Mouse (Mus musculus): ENCODE data around the gene Lrrfip1. TPM values are rescaled to one million over a fixed set of nuclear protein-coding genes. Genes with fewer than 3 reads are reported as not detected.
A peak's percentile ranks its signal among the peaks of the same experiment; 100 is the strongest.

Gene Lrrfip1
- polyA plus RNA-seq, 1 experiment from 2014 or later: 19.6 TPM

GRCm38 (mm10) chr1:91032393-91032971, 33.9 kb downstream of the Lrrfip1 start:
- ATAC-seq (ENCODE audit: low FRiP score): no peak

GRCm38 (mm10) chr1:91034547-91034946, 36.0 kb downstream of the Lrrfip1 start:
- Histone ChIP-seq H3K4me1 (peaks cover 8% of the 10 kb centered on the region), H3K27ac (no peak overlapping the region), H3K4me2 (no peak overlapping the region), H3K36me3 (replicated peaks) (no peaks in the 10 kb centered on the region), H3K9ac (no peak overlapping the region), H3K27me3 (no peaks in the 10 kb centered on the region), H3K4me3 (replicated peaks) (no peak overlapping the region), H3K9me3 (no peaks in the 10 kb centered on the region)
- WGBS: 91% methylated on average over 3 of the region's 3 CpGs
- ATAC-seq (ENCODE audit: low FRiP score): no peak

More at GRCm38 (mm10) chr1:91032393-91032971, 33.9 kb downstream of the Lrrfip1 start:
- WGBS: 82% methylated on average over 11 of the region's 11 CpGs
- Histone ChIP-seq H3K9ac (no peak overlapping the region), H3K4me1 (no peaks in the 10 kb centered on the region), H3K36me3 (replicated peaks) (no peaks in the 10 kb centered on the region), H3K9me3 (no peaks in the 10 kb centered on the region), H3K4me2 (no peak overlapping the region), H3K27me3 (no peaks in the 10 kb centered on the region), H3K27ac (no peak overlapping the region), H3K4me3 (replicated peaks) (no peak overlapping the region)

GRCm38 (mm10) chr1:91035266-91035665, 36.7 kb downstream of the Lrrfip1 start:
- Histone ChIP-seq H3K9ac (no peak overlapping the region), H3K4me2 (no peak overlapping the region), H3K4me3 (replicated peaks) (no peak overlapping the region), H3K36me3 (replicated peaks) (no peaks in the 10 kb centered on the region), H3K27ac (no peak overlapping the region), H3K9me3 (no peaks in the 10 kb centered on the region), H3K27me3 (no peaks in the 10 kb centered on the region), H3K4me1 (peaks cover 8% of the 10 kb centered on the region)
- ATAC-seq (ENCODE audit: low FRiP score): no peak
- 84% methylated on average over 2 of the region's 2 CpGs for WGBS

- Histone ChIP-seq H3K4me3 (replicated peaks) (no peak overlapping the region), H3K36me3 (replicated peaks) (no peaks in the 10 kb centered on the region), H3K27me3 (no peaks in the 10 kb centered on the region), H3K4me2 (no peak overlapping the region), H3K9me3 (no peaks in the 10 kb centered on the region), H3K27ac (no peak overlapping the region), H3K9ac (no peak overlapping the region), H3K4me1 (peaks cover 8% of the 10 kb centered on the region)
- WGBS: 94% methylated on average over 4 of the region's 4 CpGs
- no peak for ATAC-seq (ENCODE audit: low FRiP score)
Measured at GRCm38 (mm10) chr1:91037213-91037612, 38.7 kb downstream of the Lrrfip1 start.

- H3K36me3 ChIP-seq (replicated peaks): no peaks in the 10 kb centered on the region
- H3K27me3 ChIP-seq: no peaks in the 10 kb centered on the region
- H3K9ac ChIP-seq: no peak overlapping the region
- no peaks in the 10 kb centered on the region for H3K9me3 ChIP-seq
- no peak overlapping the region for H3K4me2 ChIP-seq
- WGBS: 88% methylated on average over 6 of the region's 6 CpGs
- peaks cover 8% of the 10 kb centered on the region for H3K4me1 ChIP-seq
- H3K27ac ChIP-seq: no peak overlapping the region
- no peak overlapping the region for H3K4me3 ChIP-seq (replicated peaks)
- ATAC-seq (ENCODE audit: low FRiP score): no peak
Measured at GRCm38 (mm10) chr1:91038010-91038409, 39.5 kb downstream of the Lrrfip1 start.

- peaks cover 8% of the 10 kb centered on the region for H3K4me1 ChIP-seq
- no peak for ATAC-seq (ENCODE audit: low FRiP score)
- H3K9ac ChIP-seq: no peak overlapping the region
- no peaks in the 10 kb centered on the region for H3K27me3 ChIP-seq
- no peaks in the 10 kb centered on the region for H3K36me3 ChIP-seq (replicated peaks)
- no peak overlapping the region for H3K4me3 ChIP-seq (replicated peaks)
- no peak overlapping the region for H3K4me2 ChIP-seq
- WGBS: 45% methylated on average over 6 of the region's 6 CpGs
- H3K9me3 ChIP-seq: no peaks in the 10 kb centered on the region
- 0 out of 2 replicates have a peak overlapping the region, but pooled peaks have one; percentile 32 for H3K27ac ChIP-seq
Measured at GRCm38 (mm10) chr1:91038531-91038930, 40.0 kb downstream of the Lrrfip1 start.

GRCm38 (mm10) chr1:91041605-91042004, 43.1 kb downstream of the Lrrfip1 start:
- no peak for ATAC-seq (ENCODE audit: low FRiP score)
- no peak overlapping the region for H3K9ac ChIP-seq
- peaks cover 8% of the 10 kb centered on the region for H3K4me1 ChIP-seq

GRCm38 (mm10) chr1:91043191-91043590, 44.7 kb downstream of the Lrrfip1 start:
- H3K4me2 ChIP-seq: no peak overlapping the region
- no peak overlapping the region for H3K27ac ChIP-seq
- no peak for ATAC-seq (ENCODE audit: low FRiP score)
- H3K9ac ChIP-seq: no peak overlapping the region
- WGBS: 70% methylated on average over 5 of the region's 5 CpGs
- H3K4me3 ChIP-seq (replicated peaks): no peak overlapping the region
- H3K27me3 ChIP-seq: no peaks in the 10 kb centered on the region
- peaks cover 8% of the 10 kb centered on the region for H3K4me1 ChIP-seq
- H3K9me3 ChIP-seq: no peaks in the 10 kb centered on the region
- no peaks in the 10 kb centered on the region for H3K36me3 ChIP-seq (replicated peaks)

More at GRCm38 (mm10) chr1:91041605-91042004, 43.1 kb downstream of the Lrrfip1 start:
- H3K4me2 ChIP-seq: no peak overlapping the region
- H3K4me3 ChIP-seq (replicated peaks): no peak overlapping the region
- H3K9me3 ChIP-seq: no peaks in the 10 kb centered on the region
- WGBS: 91% methylated on average over 5 of the region's 5 CpGs
- no peak overlapping the region for H3K27ac ChIP-seq
- H3K27me3 ChIP-seq: no peaks in the 10 kb centered on the region
- no peaks in the 10 kb centered on the region for H3K36me3 ChIP-seq (replicated peaks)

- H3K27ac ChIP-seq: no peak overlapping the region
- H3K9ac ChIP-seq: no peak overlapping the region
- no peak overlapping the region for H3K4me2 ChIP-seq
- no peaks in the 10 kb centered on the region for H3K36me3 ChIP-seq (replicated peaks)
- H3K9me3 ChIP-seq: no peaks in the 10 kb centered on the region
- peaks cover under 1% of the 10 kb centered on the region for H3K4me1 ChIP-seq
- WGBS: 96% methylated on average over 10 of the region's 10 CpGs
- ATAC-seq (ENCODE audit: low FRiP score): no peak
- no peak overlapping the region for H3K4me3 ChIP-seq (replicated peaks)
- H3K27me3 ChIP-seq: no peaks in the 10 kb centered on the region
Measured at GRCm38 (mm10) chr1:91044176-91044575, 45.6 kb downstream of the Lrrfip1 start.

GRCm38 (mm10) chr1:91044648-91045047, 46.1 kb downstream of the Lrrfip1 start:
- Histone ChIP-seq H3K36me3 (replicated peaks) (no peaks in the 10 kb centered on the region), H3K4me3 (replicated peaks) (no peak overlapping the region), H3K4me2 (no peak overlapping the region), H3K9me3 (no peaks in the 10 kb centered on the region), H3K27ac (no peak overlapping the region), H3K27me3 (no peaks in the 10 kb centered on the region), H3K4me1 (no peaks in the 10 kb centered on the region), H3K9ac (no peak overlapping the region)
- WGBS: 68% methylated on average over 3 of the region's 3 CpGs
- no peak for ATAC-seq (ENCODE audit: low FRiP score)

- WGBS: 80% methylated on average over 5 of the region's 5 CpGs
- no peaks in the 10 kb centered on the region for H3K4me1 ChIP-seq
Measured at GRCm38 (mm10) chr1:91046237-91046636, 47.7 kb downstream of the Lrrfip1 start.

GRCm38 (mm10) chr1:91049296-91049695, 50.8 kb downstream of the Lrrfip1 start:
- Histone ChIP-seq H3K27ac (no peak overlapping the region), H3K4me3 (replicated peaks) (no peak overlapping the region), H3K27me3 (peaks cover 31% of the 10 kb centered on the region), H3K9ac (no peak overlapping the region), H3K4me1 (peaks cover 20% of the 10 kb centered on the region), H3K9me3 (no peaks in the 10 kb centered on the region), H3K36me3 (replicated peaks) (no peaks in the 10 kb centered on the region), H3K4me2 (no peak overlapping the region)
- ATAC-seq (ENCODE audit: low FRiP score): no peak
- 67% methylated on average over 6 of the region's 6 CpGs for WGBS

More at GRCm38 (mm10) chr1:91046237-91046636, 47.7 kb downstream of the Lrrfip1 start:
- ATAC-seq (ENCODE audit: low FRiP score): no peak
- Histone ChIP-seq H3K9me3 (no peaks in the 10 kb centered on the region), H3K9ac (no peak overlapping the region), H3K4me2 (no peak overlapping the region), H3K36me3 (replicated peaks) (no peaks in the 10 kb centered on the region), H3K27ac (no peak overlapping the region), H3K4me3 (replicated peaks) (no peak overlapping the region), H3K27me3 (peaks cover 4% of the 10 kb centered on the region)

- WGBS: 79% methylated on average over 8 of the region's 8 CpGs
- Histone ChIP-seq H3K27ac (no peak overlapping the region), H3K4me3 (replicated peaks) (no peak overlapping the region), H3K4me2 (no peak overlapping the region), H3K4me1 (peaks cover 20% of the 10 kb centered on the region), H3K9ac (no peak overlapping the region), H3K36me3 (replicated peaks) (no peaks in the 10 kb centered on the region), H3K27me3 (peaks cover 35% of the 10 kb centered on the region), H3K9me3 (no peaks in the 10 kb centered on the region)
- no peak for ATAC-seq (ENCODE audit: low FRiP score)
Measured at GRCm38 (mm10) chr1:91051461-91052094, 53.0 kb downstream of the Lrrfip1 start.
